24 mouse cellular contexts compared by ENCODE assay signal in genomic region chr4:82885535-82885913, GRCm38 (mm10). TPM values are rescaled to one million over a fixed set of nuclear protein-coding genes. Genes with fewer than 3 reads are reported as not detected.
A peak's percentile ranks its signal among the peaks of the same experiment; 100 is the strongest.
DNase-seq lines count a peak whose midpoint lies in the region; ATAC-seq and TF ChIP-seq lines count a peak whose summit lies in the region.
"Had no signal": no experiment of that assay in that cellular context is flagged by ENCODE, and none has a peak within 500 bp of the region (broad histone marks: within the 10 kb centered on the region; RNA-seq: fewer than 3 reads in every experiment).

No protein-coding gene starts in this region.

- H3K4me3 ChIP-seq in heart, embryonic 12.5 days = no peak overlapping the region
- H3K4me3 ChIP-seq in lung, embryonic 15.5 days = no peak overlapping the region
- no peak overlapping the region for H3K4me3 ChIP-seq in lung, adult 2 months (replicated peaks; ENCODE audit: extremely low read depth, low read depth, low read length)
- no peak overlapping the region for H3K4me3 ChIP-seq in stomach, embryonic 16.5 days (replicated peaks; ENCODE audit: low read length)
- no peak overlapping the region for H3K4me3 ChIP-seq in stomach, postnatal 0 days (ENCODE audit: low read depth, low read length)
- H3K4me3 ChIP-seq: embryonic facial prominence, embryonic 15.5 days; erythroblast, embryonic 14.5 days; heart, embryonic 10.5 days; heart, embryonic 15.5 days; intestine, embryonic 15.5 days had no signal

- no peak overlapping the region for H3K9ac ChIP-seq in heart, embryonic 12.5 days
- no peak overlapping the region for H3K9ac ChIP-seq in lung, embryonic 15.5 days
- no peak overlapping the region for H3K9ac ChIP-seq in stomach, embryonic 16.5 days (ENCODE audit: low read length)
- H3K9ac ChIP-seq in stomach, postnatal 0 days (ENCODE audit: low read length) = no peak overlapping the region
- H3K9ac ChIP-seq: embryonic facial prominence, embryonic 15.5 days; heart, embryonic 15.5 days; hindbrain, embryonic 14.5 days; intestine, embryonic 15.5 days had no signal

- TF ChIP-seq CTCF in lung, adult 2 months (IDR thresholded peaks at IDR 0.05; ENCODE audit: insufficient read depth, low read length) = no peak
- TF ChIP-seq CTCF in stomach, postnatal 0 days (IDR thresholded peaks at IDR 0.05; ENCODE audit: low read depth) = no peak

- no peak for TF ChIP-seq EP300 in stomach, postnatal 0 days (optimal IDR thresholded peaks at IDR 0.05)

- no peaks in the 10 kb centered on the region for H3K36me3 ChIP-seq in heart, embryonic 12.5 days
- no peaks in the 10 kb centered on the region for H3K36me3 ChIP-seq in lung, embryonic 15.5 days
- H3K36me3 ChIP-seq in stomach, embryonic 16.5 days (ENCODE audit: control insufficient read depth, insufficient read depth, low read length) = no peaks in the 10 kb centered on the region
- no peaks in the 10 kb centered on the region for H3K36me3 ChIP-seq in stomach, postnatal 0 days (ENCODE audit: control insufficient read depth, insufficient read depth, low read length)
- H3K36me3 ChIP-seq: embryonic facial prominence, embryonic 15.5 days; heart, embryonic 10.5 days; heart, embryonic 15.5 days; intestine, embryonic 15.5 days had no signal

- DNase-seq in heart, adult 11 months = peak; percentile 31
- DNase-seq in lung, adult 2 months = no peak
- no peak for DNase-seq in stomach, postnatal 0 days (ENCODE audit: low spot score)
- peak; percentile 9 for DNase-seq in gonadal fat pad, adult 2 months (ENCODE audit: low read depth)
- DNase-seq in left cerebral cortex, adult 11 months (ENCODE audit: low spot score) = no peak
- DNase-seq: adrenal gland, postnatal 14 days; cerebellum, adult 11-12 months; cerebellum, adult 9-10 months; cerebellum, postnatal 25 days; gastrocnemius, postnatal 25 days; heart, adult 18-20 months; heart, postnatal 14 days had no signal

- H3K4me1 ChIP-seq in heart, embryonic 12.5 days (replicated peaks) = no peaks in the 10 kb centered on the region
- H3K4me1 ChIP-seq in lung, embryonic 15.5 days = peaks cover 3% of the 10 kb centered on the region; the same call in 1 of the 2 replicates
- H3K4me1 ChIP-seq in lung, adult 2 months (ENCODE audit: control insufficient read depth, insufficient read depth, low read length) = no peaks in the 10 kb centered on the region
- H3K4me1 ChIP-seq in stomach, embryonic 16.5 days (ENCODE audit: control insufficient read depth, insufficient read depth, low read length) = peaks cover 4% of the 10 kb centered on the region; the same call in 1 of the 2 replicates
- H3K4me1 ChIP-seq in stomach, postnatal 0 days (replicated peaks; ENCODE audit: control insufficient read depth, insufficient read depth) = no peaks in the 10 kb centered on the region
- H3K4me1 ChIP-seq: heart, embryonic 10.5 days; heart, embryonic 15.5 days; intestine, embryonic 15.5 days had no signal

- H3K27me3 ChIP-seq in heart, embryonic 12.5 days (replicated peaks) = no peaks in the 10 kb centered on the region
- no peaks in the 10 kb centered on the region for H3K27me3 ChIP-seq in lung, embryonic 15.5 days
- no peaks in the 10 kb centered on the region for H3K27me3 ChIP-seq in stomach, embryonic 16.5 days (ENCODE audit: control insufficient read depth, insufficient read depth, low read length)
- no peaks in the 10 kb centered on the region for H3K27me3 ChIP-seq in stomach, postnatal 0 days (ENCODE audit: control insufficient read depth, insufficient read depth, low read length)
- H3K27me3 ChIP-seq: CH12.LX; embryonic facial prominence, embryonic 15.5 days; heart, embryonic 15.5 days; intestine, embryonic 15.5 days had no signal

- WGBS in heart, embryonic 12.5 days = 52% methylated on average over 1 of the region's 1 CpGs
- WGBS in lung, embryonic 15.5 days = 31% methylated on average over 1 of the region's 1 CpGs
- WGBS in lung, adult 2 months = 27% methylated on average over 1 of the region's 1 CpGs
- WGBS in stomach, embryonic 16.5 days = 22% methylated on average over 1 of the region's 1 CpGs
- 44% methylated on average over 1 of the region's 1 CpGs for WGBS in stomach, postnatal 0 days

- no peaks in the 10 kb centered on the region for H3K9me3 ChIP-seq in heart, embryonic 12.5 days (replicated peaks)
- H3K9me3 ChIP-seq in lung, embryonic 15.5 days = no peaks in the 10 kb centered on the region
- H3K9me3 ChIP-seq in stomach, embryonic 16.5 days (replicated peaks; ENCODE audit: control insufficient read depth, low read length) = no peaks in the 10 kb centered on the region
- H3K9me3 ChIP-seq in stomach, postnatal 0 days (ENCODE audit: control insufficient read depth, low read length) = no peaks in the 10 kb centered on the region
- H3K9me3 ChIP-seq: embryonic facial prominence, embryonic 15.5 days; heart, embryonic 10.5 days; heart, embryonic 15.5 days; intestine, embryonic 15.5 days had no signal

- no peak for TF ChIP-seq POLR2A in lung, adult 2 months (IDR thresholded peaks at IDR 0.05; ENCODE audit: borderline replicate concordance, extremely low read depth, low read depth, low read length)

- no peak overlapping the region for H3K4me2 ChIP-seq in heart, embryonic 12.5 days
- H3K4me2 ChIP-seq in lung, embryonic 15.5 days = no peak overlapping the region
- H3K4me2 ChIP-seq in stomach, embryonic 16.5 days (ENCODE audit: low read depth, low read length) = no peak overlapping the region
- no peak overlapping the region for H3K4me2 ChIP-seq in stomach, postnatal 0 days (replicated peaks; ENCODE audit: low read depth)
- H3K4me2 ChIP-seq: embryonic facial prominence, embryonic 15.5 days; heart, embryonic 15.5 days; hindbrain, embryonic 14.5 days; intestine, embryonic 15.5 days had no signal

- no peak for ATAC-seq in heart, embryonic 12.5 days (ENCODE audit: insufficient number of reproducible peaks, low FRiP score)
- ATAC-seq in lung, embryonic 15.5 days (ENCODE audit: borderline replicate concordance, extremely low read depth, low FRiP score, low TSS enrichment) = peak; percentile 35; the same call in 1 of the 2 replicates
- peak; percentile 58; the same call in 1 of the 2 replicates for ATAC-seq in stomach, embryonic 16.5 days (ENCODE audit: insufficient read depth, low FRiP score)
- ATAC-seq in stomach, postnatal 0 days (ENCODE audit: low FRiP score, low TSS enrichment) = no peak
- ATAC-seq: forebrain, embryonic 16.5 days; intestine, embryonic 15.5 days had no signal

- H3K27ac ChIP-seq in heart, embryonic 12.5 days (ENCODE audit: poor library complexity, severe bottlenecking) = no peak overlapping the region
- no peak overlapping the region for H3K27ac ChIP-seq in lung, embryonic 15.5 days
- H3K27ac ChIP-seq in stomach, embryonic 16.5 days (ENCODE audit: low read length) = no peak overlapping the region
- no peak overlapping the region for H3K27ac ChIP-seq in stomach, postnatal 0 days (replicated peaks)
- H3K27ac ChIP-seq: heart, embryonic 10.5 days; heart, embryonic 15.5 days; hindbrain, embryonic 14.5 days; intestine, embryonic 15.5 days had no signal

RNA-seq across cellular contexts. Expression of gene Cer1, which starts 0.6 kb away (rescaled TPM):
- 0.10 TPM in 1 of 2 replicates, not detected in the other for polyA plus RNA-seq in heart, embryonic 12.5 days (2016; fragmentation: Nextera tagmentation; extraction: Ambion mirVana)
- 1.3 and 1.6 TPM in 2 replicates for polyA plus RNA-seq in lung, embryonic 15.5 days (2015; fragmentation: Nextera tagmentation; extraction: Ambion mirVana)
- not detected in 2 replicates for polyA plus RNA-seq in lung, adult 2 months (2012; rRNA removed)
- 0.12 and 0.25 TPM in 2 replicates for polyA plus RNA-seq in stomach, embryonic 16.5 days (2015; fragmentation: Nextera tagmentation; extraction: Ambion mirVana)
- polyA plus RNA-seq in stomach, postnatal 0 days (2015; fragmentation: Nextera tagmentation; extraction: Ambion mirVana) = 0.05 TPM in 1 of 2 replicates, not detected in the other
- not detected in 2 replicates for polyA plus RNA-seq in gonadal fat pad, adult 2 months (2012; rRNA removed)
- polyA plus RNA-seq: erythroblast, embryonic 14.5 days; forebrain, embryonic 11.5 days; forebrain, embryonic 16.5 days; heart, embryonic 10.5 days; heart, embryonic 15.5 days; hindbrain, embryonic 14.5 days had no signal

RNA-seq across cellular contexts. Expression of gene Zdhhc21, which starts 25.8 kb away (rescaled TPM):
- polyA plus RNA-seq in heart, embryonic 12.5 days (2016; fragmentation: Nextera tagmentation; extraction: Ambion mirVana) = 16.6 and 17.7 TPM in 2 replicates
- 12.9 and 15.2 TPM in 2 replicates for polyA plus RNA-seq in lung, embryonic 15.5 days (2015; fragmentation: Nextera tagmentation; extraction: Ambion mirVana)
- polyA plus RNA-seq in lung, adult 2 months (2012; rRNA removed) = 2.9 and 4.3 TPM in 2 replicates
- polyA plus RNA-seq in stomach, embryonic 16.5 days (2015; fragmentation: Nextera tagmentation; extraction: Ambion mirVana) = 18.2 and 21.3 TPM in 2 replicates
- polyA plus RNA-seq in stomach, postnatal 0 days (2015; fragmentation: Nextera tagmentation; extraction: Ambion mirVana) = 9.9 and 10.4 TPM in 2 replicates
- polyA plus RNA-seq in gonadal fat pad, adult 2 months (2012; rRNA removed) = 7.8 and 8.3 TPM in 2 replicates
- polyA plus RNA-seq: erythroblast, embryonic 14.5 days had no signal

Comparison
In these comparisons a context has a peak if more than half of its experiments do, and no peak if none do; other contexts are left out.
1. ATAC-seq: peak in lung, embryonic 15.5 days (single experiment) and stomach, embryonic 16.5 days (single experiment); none in heart, embryonic 12.5 days (single experiment) and stomach, postnatal 0 days (single experiment).
2. DNase-seq: peak in heart, adult 11 months (single experiment) and gonadal fat pad, adult 2 months (single experiment); none in lung, adult 2 months (single experiment), stomach, postnatal 0 days (single experiment) and left cerebral cortex, adult 11 months (single experiment).